Mouse (Mus musculus) ES-Bruce4 (cell line): ENCODE results near the gene Fcnb. TPM values are rescaled to one million over a fixed set of nuclear protein-coding genes. Genes with fewer than 3 reads are reported as not detected.

Experiments used
- H3K27ac ChIP-seq: 2 replicates; pipeline ENCODE4 v1.5.1; 2012; ENCODE audit warnings: low read length, inconsistent platforms; ENCODE audit not compliant: insufficient read depth
- H3K27me3 ChIP-seq: 2 replicates; pipeline ENCODE4 v1.6.1; 2012; ENCODE audit warnings: mild to moderate bottlenecking, low read length, inconsistent platforms; ENCODE audit not compliant: control insufficient read depth, poor library complexity, insufficient read depth, severe bottlenecking
- H3K36me3 ChIP-seq: 2 replicates; pipeline ENCODE4 v1.6.1; 2012; ENCODE audit warnings: inconsistent platforms, mild to moderate bottlenecking, low read length, moderate library complexity; ENCODE audit not compliant: control insufficient read depth, poor library complexity, insufficient read depth, severe bottlenecking
- H3K4me1 ChIP-seq: one replicate; pipeline ENCODE4 v1.8.1; 2011; ENCODE audit warnings: low read length; ENCODE audit not compliant: control insufficient read depth, insufficient read depth
- H3K4me3 ChIP-seq: 2 replicates; pipeline ENCODE4 v1.5.1; 2011; ENCODE audit warnings: low read depth, mild to moderate bottlenecking, low read length
- H3K9ac ChIP-seq: 2 replicates; pipeline ENCODE4 v1.6.1; 2012; ENCODE audit warnings: low read depth, mild to moderate bottlenecking, inconsistent platforms; ENCODE audit not compliant: poor library complexity, severe bottlenecking
- H3K9me3 ChIP-seq: replicated peaks from 2 replicates; pipeline ENCODE4 v1.6.1; 2012; ENCODE audit warnings: mild to moderate bottlenecking, low read length, inconsistent platforms; ENCODE audit not compliant: control insufficient read depth, poor library complexity, insufficient read depth, severe bottlenecking
- CTCF ChIP-seq: IDR thresholded peaks from one replicate; pipeline ENCODE4 v1.8.1; 2011; ENCODE audit warnings: low read depth, low read length
- EP300 ChIP-seq: IDR thresholded peaks from 2 replicates; pipeline ENCODE4 v1.6.1; 2011; ENCODE audit warnings: low read depth, low read length; ENCODE audit not compliant: insufficient read depth
- POLR2A ChIP-seq: IDR thresholded peaks from one replicate; pipeline ENCODE4 v1.8.1; 2011; ENCODE audit warnings: low read length; ENCODE audit not compliant: insufficient read depth
- polyA plus RNA-seq: library from polyadenylated mRNA; stranded (reverse); fragments of >200 nt; gene quantifications from 2 replicates; pipeline ENCODE4 v1.2.4, GENCODE M21; 2011; ENCODE audit warnings: low read depth; ENCODE audit not compliant: missing spikeins, insufficient read depth, insufficient read length

Fcnb gene
- polyA plus RNA-seq, 1 experiment: not detected

- Histone ChIP-seq H3K4me1 (no peaks in the 10 kb centered on the region), H3K27ac (no peak overlapping the region), H3K36me3 (no peaks in the 10 kb centered on the region), H3K4me3 (no peak overlapping the region), H3K9ac (no peak overlapping the region), H3K9me3 (no peaks in the 10 kb centered on the region), H3K27me3 (no peaks in the 10 kb centered on the region)
- no peak for TF ChIP-seq CTCF
- no peak for TF ChIP-seq POLR2A
- TF ChIP-seq EP300: no peak
Measured at GRCm38 (mm10) chr2:28047092-28047491, 37.6 kb downstream of the Fcnb start.

GRCm38 (mm10) chr2:28046311-28046710, 38.4 kb downstream of the Fcnb start:
- no peaks in the 10 kb centered on the region for H3K27me3 ChIP-seq
- H3K4me3 ChIP-seq: no peak overlapping the region
- H3K9me3 ChIP-seq: no peaks in the 10 kb centered on the region
- no peaks in the 10 kb centered on the region for H3K36me3 ChIP-seq
- no peaks in the 10 kb centered on the region for H3K4me1 ChIP-seq
- H3K27ac ChIP-seq: no peak overlapping the region
- no peak for TF ChIP-seq EP300
- no peak for TF ChIP-seq POLR2A
- TF ChIP-seq CTCF: no peak
- no peak overlapping the region for H3K9ac ChIP-seq

- Histone ChIP-seq H3K27ac (no peak overlapping the region), H3K27me3 (no peaks in the 10 kb centered on the region), H3K9me3 (no peaks in the 10 kb centered on the region), H3K36me3 (no peaks in the 10 kb centered on the region), H3K9ac (no peak overlapping the region), H3K4me3 (no peak overlapping the region), H3K4me1 (no peaks in the 10 kb centered on the region)
- TF ChIP-seq EP300 (no peak), POLR2A (no peak), CTCF (no peak)
Measured at GRCm38 (mm10) chr2:28044920-28045598, 39.6 kb downstream of the Fcnb start.

- no peak overlapping the region for H3K27ac ChIP-seq
- no peaks in the 10 kb centered on the region for H3K4me1 ChIP-seq
- no peaks in the 10 kb centered on the region for H3K36me3 ChIP-seq
- H3K4me3 ChIP-seq: no peak overlapping the region
- H3K9ac ChIP-seq: no peak overlapping the region
- TF ChIP-seq EP300 (no peak), CTCF (no peak), POLR2A (no peak)
- no peaks in the 10 kb centered on the region for H3K9me3 ChIP-seq
- H3K27me3 ChIP-seq: no peaks in the 10 kb centered on the region
Measured at GRCm38 (mm10) chr2:28040466-28040865, 44.2 kb downstream of the Fcnb start.

- H3K4me3 ChIP-seq: no peak overlapping the region
- H3K4me1 ChIP-seq: no peaks in the 10 kb centered on the region
- H3K27me3 ChIP-seq: no peaks in the 10 kb centered on the region
- no peaks in the 10 kb centered on the region for H3K36me3 ChIP-seq
- H3K27ac ChIP-seq: no peak overlapping the region
- H3K9me3 ChIP-seq: no peaks in the 10 kb centered on the region
- no peak overlapping the region for H3K9ac ChIP-seq
- no peak for TF ChIP-seq POLR2A
- TF ChIP-seq EP300: no peak
- no peak for TF ChIP-seq CTCF
Measured at GRCm38 (mm10) chr2:28039647-28040325, 44.9 kb downstream of the Fcnb start.

GRCm38 (mm10) chr2:28038391-28039096, 46.1 kb downstream of the Fcnb start:
- Histone ChIP-seq H3K27me3 (no peaks in the 10 kb centered on the region), H3K4me1 (no peaks in the 10 kb centered on the region), H3K27ac (no peak overlapping the region), H3K9me3 (no peaks in the 10 kb centered on the region), H3K4me3 (no peak overlapping the region), H3K36me3 (no peaks in the 10 kb centered on the region), H3K9ac (no peak overlapping the region)
- TF ChIP-seq EP300: no peak
- no peak for TF ChIP-seq CTCF
- no peak for TF ChIP-seq POLR2A
